Mouse (Mus musculus) limb, embryonic 13.5 days (tissue): ENCODE measurements at regions not wholly inside any gene's neighbourhood (a gene's known extent, or its start where the extent isn't known, plus 50 kb on each side); places are given as distances from the start of the nearest gene placed in this dataset.

Experiments
- ATAC-seq: fragments of 200-750 bp; cut with Nextera tagmentation; 2 replicates; pipeline ENCODE4 v1.8.0; 2017; ENCODE audit warnings: low read depth, moderate number of reproducible peaks, moderate TSS enrichment; ENCODE audit not compliant: low FRiP score
- H3K27ac ChIP-seq: fragments of 300-500 bp; sonication (generic); 2 replicates; pipeline ENCODE4 v1.5.1; 2015; ENCODE audit warnings: inconsistent platforms, mild to moderate bottlenecking, moderate library complexity
- H3K27me3 ChIP-seq: fragments of 300-500 bp; sonication (generic); 2 replicates; pipeline ENCODE4 v1.6.1; 2015; ENCODE audit warnings: mild to moderate bottlenecking, inconsistent platforms
- H3K36me3 ChIP-seq: fragments of 300-500 bp; sonication (generic); 2 replicates; pipeline ENCODE4 v1.6.1; 2015; ENCODE audit warnings: inconsistent platforms, mild to moderate bottlenecking, moderate library complexity
- H3K4me1 ChIP-seq: fragments of 300-500 bp; sonication (generic); 2 replicates; pipeline ENCODE4 v1.6.1; 2015; ENCODE audit warnings: inconsistent platforms
- H3K4me2 ChIP-seq: fragments of 300-500 bp; sonication (generic); replicated peaks from 2 replicates; pipeline ENCODE4 v1.6.1; 2015; ENCODE audit warnings: inconsistent platforms, mild to moderate bottlenecking, moderate library complexity
- H3K4me3 ChIP-seq: fragments of 300-500 bp; sonication (generic); 2 replicates; pipeline ENCODE4 v1.5.1; 2015; ENCODE audit warnings: moderate library complexity, mild to moderate bottlenecking, inconsistent platforms
- H3K9ac ChIP-seq: fragments of 300-500 bp; sonication (generic); 2 replicates; pipeline ENCODE4 v1.6.1; 2015; ENCODE audit warnings: mild to moderate bottlenecking, inconsistent platforms
- H3K9me3 ChIP-seq: fragments of 300-500 bp; sonication (generic); 2 replicates; pipeline ENCODE4 v1.6.1; 2016; ENCODE audit warnings: inconsistent platforms
- WGBS: fragments of 180-500 bp; shearing (Covaris S2); methylation state at CpG from one replicate; pipeline ENCODE4 v1.1.7; 2015; 5-methylcytosine and 5-hydroxymethylcytosine counted together

DNA sequence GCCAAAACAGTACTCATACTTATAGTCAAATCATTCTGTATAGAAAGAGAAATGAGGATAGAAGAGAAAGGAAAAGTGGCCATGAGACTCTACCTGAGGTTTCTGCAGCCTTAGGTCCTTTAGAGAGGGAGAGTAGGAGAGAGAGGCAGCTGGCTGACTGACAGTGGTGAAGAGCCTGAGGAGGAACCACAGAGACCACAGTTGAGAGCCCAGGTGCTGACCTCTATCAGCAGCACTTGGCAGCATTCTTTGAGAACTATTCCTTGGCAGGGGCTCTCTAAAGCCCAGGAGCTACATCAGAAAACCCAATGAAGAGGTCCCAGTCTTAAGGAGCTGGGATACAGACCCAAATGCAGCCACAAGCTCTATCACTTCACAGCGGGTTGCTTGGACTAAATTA is 246.6 kb upstream of the Thbs1 start:
- H3K36me3 ChIP-seq: no peaks in the 10 kb centered on the region
- H3K4me3 ChIP-seq: no peak overlapping the region
- no peaks in the 10 kb centered on the region for H3K9me3 ChIP-seq
- no peaks in the 10 kb centered on the region for H3K27me3 ChIP-seq
- no peak for ATAC-seq
- WGBS: 96% methylated on average over 1 of the region's 1 CpGs
- no peak overlapping the region for H3K4me2 ChIP-seq
- peaks cover 16% of the 10 kb centered on the region for H3K4me1 ChIP-seq
- no peak overlapping the region for H3K9ac ChIP-seq
- no peak overlapping the region for H3K27ac ChIP-seq

DNA sequence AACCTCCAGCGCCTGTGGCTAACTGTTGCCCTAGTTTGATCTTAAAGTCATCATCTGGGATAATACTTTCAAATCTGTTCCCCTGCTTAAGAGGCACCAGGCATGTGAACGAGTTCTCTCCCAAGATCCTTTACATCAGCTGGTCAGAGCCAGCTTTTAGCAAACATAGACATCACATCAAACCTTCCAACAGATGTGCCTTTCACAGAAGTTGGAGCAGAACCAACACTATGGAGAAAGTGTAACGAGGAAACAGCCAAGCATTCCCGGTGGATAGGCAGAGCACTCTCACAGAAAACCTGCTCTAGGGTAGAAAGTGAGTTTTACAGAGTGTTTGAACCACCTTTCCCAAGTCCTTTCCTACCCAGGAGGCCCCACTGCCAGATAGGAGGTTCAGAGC is 244.7 kb upstream of the Thbs1 start:
- Histone ChIP-seq H3K4me1 (peaks cover 19% of the 10 kb centered on the region), H3K27ac (peak overlapping the region; percentile 72), H3K36me3 (no peaks in the 10 kb centered on the region), H3K9ac (no peak overlapping the region), H3K27me3 (no peaks in the 10 kb centered on the region), H3K4me3 (no peak overlapping the region), H3K4me2 (no peak overlapping the region), H3K9me3 (no peaks in the 10 kb centered on the region)
- ATAC-seq: peak; percentile 83
- 36% methylated on average over 4 of the region's 4 CpGs for WGBS

- Histone ChIP-seq H3K4me3 (no peak overlapping the region), H3K9me3 (no peaks in the 10 kb centered on the region), H3K9ac (no peak overlapping the region), H3K27ac (peak overlapping the region; percentile 72), H3K36me3 (no peaks in the 10 kb centered on the region), H3K4me2 (no peak overlapping the region), H3K4me1 (peaks cover 22% of the 10 kb centered on the region), H3K27me3 (no peaks in the 10 kb centered on the region)
- ATAC-seq: peak; percentile 62
- 57% methylated on average over 3 of the region's 3 CpGs for WGBS
These were observed 244.3 kb upstream of the Thbs1 start for GRCm38 (mm10) chr2:117867409-117867808.

DNA sequence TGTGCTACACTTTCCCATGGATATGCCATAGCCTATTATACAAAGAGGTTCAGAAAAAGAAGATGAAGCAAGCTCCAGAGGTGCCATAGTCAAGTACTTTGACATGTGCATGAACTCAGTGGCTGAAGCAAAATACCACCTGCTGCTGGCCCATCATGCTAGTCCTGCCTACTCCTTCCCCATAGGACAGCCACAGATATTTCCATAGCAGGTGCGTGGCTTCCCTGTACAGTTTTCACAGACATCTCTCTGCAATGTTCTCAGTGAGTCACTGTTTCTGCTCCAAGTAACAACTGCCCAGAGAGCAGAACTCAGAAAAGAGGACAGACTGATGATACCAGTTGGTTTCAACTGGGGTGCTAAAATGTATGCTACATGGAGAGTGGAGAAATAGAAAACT is 242.8 kb upstream of the Thbs1 start:
- WGBS: 100% methylated on average over 1 of the region's 1 CpGs
- Histone ChIP-seq H3K4me2 (no peak overlapping the region), H3K9me3 (no peaks in the 10 kb centered on the region), H3K9ac (no peak overlapping the region), H3K27me3 (no peaks in the 10 kb centered on the region), H3K4me3 (no peak overlapping the region), H3K36me3 (no peaks in the 10 kb centered on the region), H3K27ac (no peak overlapping the region), H3K4me1 (peaks cover 22% of the 10 kb centered on the region)
- no peak for ATAC-seq

- Histone ChIP-seq H3K9ac (no peak overlapping the region), H3K4me2 (no peak overlapping the region), H3K27me3 (no peaks in the 10 kb centered on the region), H3K27ac (no peak overlapping the region), H3K4me3 (no peak overlapping the region), H3K4me1 (peaks cover 14% of the 10 kb centered on the region), H3K36me3 (no peaks in the 10 kb centered on the region), H3K9me3 (no peaks in the 10 kb centered on the region)
- no peak for ATAC-seq
- 60% methylated on average over 9 of the region's 9 CpGs for WGBS
These were observed 240.0 kb upstream of the Thbs1 start for GRCm38 (mm10) chr2:117871507-117872282.

DNA sequence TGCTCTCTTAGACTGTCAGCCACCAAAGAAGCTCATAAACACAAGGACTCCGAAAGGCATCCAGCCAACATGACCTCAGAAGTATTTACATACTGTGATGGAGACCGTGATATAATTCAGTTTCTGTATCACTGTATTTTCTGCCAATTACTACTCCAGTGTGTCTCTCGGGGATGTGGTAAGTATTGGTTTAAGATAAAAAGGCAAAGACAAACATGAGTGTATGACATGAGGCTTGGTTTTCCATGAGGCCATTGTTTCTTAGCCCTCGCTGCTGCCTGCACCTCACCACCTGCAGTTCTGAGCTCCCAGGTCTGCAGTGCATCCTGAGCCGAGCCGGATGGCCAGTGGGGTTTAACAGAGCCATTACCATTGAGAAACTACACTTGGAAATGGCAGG is 233.9 kb upstream of the Thbs1 start:
- WGBS: 71% methylated on average over 6 of the region's 6 CpGs
- Histone ChIP-seq H3K4me1 (peaks cover 6% of the 10 kb centered on the region; the same call in 1 of the 2 replicates), H3K27me3 (no peaks in the 10 kb centered on the region), H3K4me3 (no peak overlapping the region), H3K27ac (no peak overlapping the region), H3K36me3 (no peaks in the 10 kb centered on the region), H3K9ac (no peak overlapping the region), H3K9me3 (no peaks in the 10 kb centered on the region), H3K4me2 (no peak overlapping the region)
- ATAC-seq: no peak

- no peak overlapping the region for H3K4me3 ChIP-seq
- H3K36me3 ChIP-seq: no peaks in the 10 kb centered on the region
- no peaks in the 10 kb centered on the region for H3K27me3 ChIP-seq
- ATAC-seq: no peak
- H3K27ac ChIP-seq: no peak overlapping the region
- whole genome bisulfite sequencing: 68% methylated on average over 4 of the region's 4 CpGs
- H3K4me2 ChIP-seq: no peak overlapping the region
- H3K9me3 ChIP-seq: no peaks in the 10 kb centered on the region
- H3K4me1 ChIP-seq: peaks cover 13% of the 10 kb centered on the region; the same call in 1 of the 2 replicates
- no peak overlapping the region for H3K9ac ChIP-seq
These were observed 229.5 kb upstream of the Thbs1 start for GRCm38 (mm10) chr2:117882136-117882535.

GRCm38 (mm10) chr2:117882890-117883289 is 228.8 kb upstream of the Thbs1 start:
- Histone ChIP-seq H3K4me1 (0 out of 2 replicates have a peak, but pooled peaks cover 9% of the 10 kb centered on the region), H3K9ac (no peak overlapping the region), H3K4me2 (no peak overlapping the region), H3K27ac (no peak overlapping the region), H3K36me3 (no peaks in the 10 kb centered on the region), H3K27me3 (no peaks in the 10 kb centered on the region), H3K4me3 (no peak overlapping the region), H3K9me3 (no peaks in the 10 kb centered on the region)
- WGBS: 88% methylated on average over 2 of the region's 2 CpGs
- ATAC-seq: no peak

DNA sequence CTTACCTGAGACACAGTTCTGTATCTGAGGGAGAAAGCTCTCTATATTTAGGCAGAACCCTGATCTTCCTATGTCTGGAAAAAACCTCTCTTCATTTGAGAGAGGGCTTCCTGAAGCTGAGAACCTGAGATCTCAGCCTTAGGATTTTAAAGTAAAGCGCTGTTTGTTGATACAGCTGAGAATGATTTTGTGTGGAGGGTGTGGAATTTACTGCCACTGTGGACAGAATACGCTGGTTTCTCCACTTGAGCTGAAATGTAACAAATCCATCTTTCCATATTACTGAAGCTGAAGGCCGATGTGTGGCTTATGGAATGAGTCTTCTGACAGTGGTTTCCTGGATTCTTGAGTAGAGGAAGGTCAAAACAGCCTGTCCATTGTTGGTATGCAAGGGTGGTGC is 225.2 kb upstream of the Thbs1 start:
- ATAC-seq: no peak
- Histone ChIP-seq H3K4me1 (0 out of 2 replicates have a peak, but pooled peaks cover 7% of the 10 kb centered on the region), H3K9ac (no peak overlapping the region), H3K27ac (0 out of 2 replicates have a peak overlapping the region, but pooled peaks have one; percentile 0), H3K4me3 (no peak overlapping the region), H3K9me3 (no peaks in the 10 kb centered on the region), H3K4me2 (no peak overlapping the region), H3K27me3 (no peaks in the 10 kb centered on the region), H3K36me3 (no peaks in the 10 kb centered on the region)
- 52% methylated on average over 3 of the region's 3 CpGs for WGBS

GRCm38 (mm10) chr2:117901311-117901710 is 210.4 kb upstream of the Thbs1 start:
- Histone ChIP-seq H3K4me3 (no peak overlapping the region), H3K27ac (no peak overlapping the region), H3K27me3 (no peaks in the 10 kb centered on the region), H3K9me3 (no peaks in the 10 kb centered on the region), H3K9ac (no peak overlapping the region), H3K4me1 (peaks cover 25% of the 10 kb centered on the region), H3K4me2 (no peak overlapping the region), H3K36me3 (no peaks in the 10 kb centered on the region)
- no peak; the same call in 1 of the 2 replicates for ATAC-seq
- 12% methylated on average over 2 of the region's 2 CpGs for WGBS

DNA sequence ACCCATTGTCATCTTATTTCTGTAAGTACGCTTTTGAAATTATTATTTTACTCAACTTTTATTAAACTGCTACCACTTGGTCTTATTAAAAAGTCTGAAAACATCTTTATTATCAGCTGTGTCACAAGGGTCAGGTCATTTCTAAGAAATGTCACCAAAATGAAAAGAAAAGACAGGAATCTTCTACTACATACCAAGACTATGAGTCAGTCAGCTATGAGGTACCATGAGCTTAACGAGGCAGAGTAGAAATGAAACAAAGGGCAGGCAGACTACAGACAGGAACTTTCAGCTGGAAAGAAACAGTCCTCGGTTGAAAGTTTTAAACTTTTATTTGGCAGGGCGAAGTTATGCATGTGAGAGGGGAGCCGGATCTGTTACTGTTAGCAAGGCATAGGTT is 208.8 kb upstream of the Thbs1 start:
- H3K4me1 ChIP-seq: peaks cover 25% of the 10 kb centered on the region
- H3K4me3 ChIP-seq: no peak overlapping the region
- no peaks in the 10 kb centered on the region for H3K36me3 ChIP-seq
- no peak overlapping the region for H3K4me2 ChIP-seq
- peak; percentile 33; the same call in 1 of the 2 replicates for ATAC-seq
- no peaks in the 10 kb centered on the region for H3K27me3 ChIP-seq
- H3K9ac ChIP-seq: no peak overlapping the region
- H3K9me3 ChIP-seq: no peaks in the 10 kb centered on the region
- H3K27ac ChIP-seq: peak overlapping the region; percentile 48; the same call in 1 of the 2 replicates
- WGBS: 57% methylated on average over 5 of the region's 5 CpGs

GRCm38 (mm10) chr2:117903705-117904104 is 208.0 kb upstream of the Thbs1 start:
- H3K27ac ChIP-seq: peak overlapping the region; percentile 48; the same call in 1 of the 2 replicates
- H3K27me3 ChIP-seq: no peaks in the 10 kb centered on the region
- 58% methylated on average over 2 of the region's 2 CpGs for WGBS
- H3K4me1 ChIP-seq: peaks cover 25% of the 10 kb centered on the region
- no peaks in the 10 kb centered on the region for H3K9me3 ChIP-seq
- no peak for ATAC-seq
- H3K36me3 ChIP-seq: no peaks in the 10 kb centered on the region
- H3K9ac ChIP-seq: no peak overlapping the region
- H3K4me3 ChIP-seq: no peak overlapping the region
- no peak overlapping the region for H3K4me2 ChIP-seq

DNA sequence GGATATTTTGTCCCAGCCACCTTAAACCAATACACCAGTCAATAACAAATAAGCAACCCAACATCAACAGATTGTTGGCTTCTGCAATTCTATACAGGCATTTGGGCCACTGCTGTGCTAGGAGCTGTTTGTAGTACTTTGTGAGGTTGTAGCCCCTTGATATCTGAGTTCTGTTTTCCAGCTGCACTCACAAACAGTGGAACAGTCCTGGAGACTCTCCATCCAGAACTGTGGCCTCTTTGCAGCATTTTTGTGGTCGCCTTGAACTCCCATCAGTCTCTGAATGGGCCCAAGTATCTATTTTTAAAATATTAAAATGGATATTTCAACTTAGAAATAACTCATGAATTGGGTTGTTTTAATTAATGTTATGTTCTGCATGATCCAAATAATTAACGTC is 205.2 kb upstream of the Thbs1 start:
- no peaks in the 10 kb centered on the region for H3K36me3 ChIP-seq
- H3K27me3 ChIP-seq: no peaks in the 10 kb centered on the region

More for the DNA sequence above, 205.2 kb upstream of the Thbs1 start:
- H3K9me3 ChIP-seq: no peaks in the 10 kb centered on the region
- ATAC-seq: no peak
- no peak overlapping the region for H3K4me3 ChIP-seq
- peaks cover 16% of the 10 kb centered on the region for H3K4me1 ChIP-seq
- no peak overlapping the region for H3K27ac ChIP-seq
- 90% methylated on average over 2 of the region's 2 CpGs for WGBS
- no peak overlapping the region for H3K4me2 ChIP-seq
- no peak overlapping the region for H3K9ac ChIP-seq
